Mouse (Mus musculus) stomach, embryonic 15.5 days (tissue): ENCODE results near the gene Olfr965. TPM values are rescaled to one million over a fixed set of nuclear protein-coding genes. Genes with fewer than 3 reads are reported as not detected.
"Not testable (repeated sequence)": the region's sequence is repeated elsewhere in the genome, so short reads cannot be mapped to it uniquely, and the experiment has no call there.

ENCODE experiments used
- ATAC-seq: fragments of 200-750 bp; cut with Nextera tagmentation; 2 replicates; pipeline ENCODE4 v1.8.0; 2017; ENCODE audit warnings: low read depth, moderate number of reproducible peaks, moderate TSS enrichment; ENCODE audit not compliant: insufficient read depth, low FRiP score
- H3K27ac ChIP-seq: fragments of 300-500 bp; sonication (generic); 2 replicates; pipeline ENCODE4 v1.5.1; 2015; ENCODE audit warnings: mild to moderate bottlenecking, inconsistent platforms
- H3K27me3 ChIP-seq: fragments of 300-500 bp; sonication (generic); replicated peaks from 2 replicates; pipeline ENCODE4 v1.6.1; 2015; ENCODE audit warnings: inconsistent platforms
- H3K36me3 ChIP-seq: fragments of 300-500 bp; sonication (generic); 2 replicates; pipeline ENCODE4 v1.6.1; 2015; ENCODE audit warnings: inconsistent platforms
- H3K4me1 ChIP-seq: fragments of 300-500 bp; sonication (generic); 2 replicates; pipeline ENCODE4 v1.6.1; 2015; ENCODE audit warnings: inconsistent platforms
- H3K4me2 ChIP-seq: fragments of 300-500 bp; sonication (generic); 2 replicates; pipeline ENCODE4 v1.6.1; 2015; ENCODE audit warnings: mild to moderate bottlenecking, inconsistent platforms
- H3K4me3 ChIP-seq: fragments of 300-500 bp; sonication (generic); replicated peaks from 2 replicates; pipeline ENCODE4 v1.5.1; 2015; ENCODE audit warnings: inconsistent platforms
- H3K9ac ChIP-seq: fragments of 300-500 bp; sonication (generic); 2 replicates; pipeline ENCODE4 v1.6.1; 2015; ENCODE audit warnings: inconsistent platforms
- H3K9me3 ChIP-seq: fragments of 300-500 bp; sonication (generic); 2 replicates; pipeline ENCODE4 v1.6.1; 2016; ENCODE audit warnings: inconsistent platforms
- WGBS: fragments of 180-500 bp; shearing (Covaris S2); methylation state at CpG from one replicate; pipeline ENCODE4 v1.1.7; 2015; 5-methylcytosine and 5-hydroxymethylcytosine counted together
- polyA plus RNA-seq: library from polyadenylated mRNA; unstranded; fragments of >200 nt; fragmentation: Nextera tagmentation; extraction: Ambion mirVana; gene quantifications from 2 replicates; pipeline ENCODE4 v1.2.1, GENCODE M21; 2015

Gene Olfr965
- polyA plus RNA-seq, result not detected in 2 replicates

- Histone ChIP-seq H3K9me3 (no peaks in the 10 kb centered on the region), H3K4me2 (no peak within 1 kb of the TSS), H3K9ac (no peak within 1 kb of the TSS), H3K27ac (no peak within 1 kb of the TSS), H3K4me3 (no peak within 1 kb of the TSS), H3K36me3 (no peaks in the 10 kb centered on the region), H3K27me3 (no peaks in the 10 kb centered on the region), H3K4me1 (no peaks in the 10 kb centered on the region)
- no peak for ATAC-seq
Observed at GRCm38 (mm10) chr9:39711053-39711452, at the start of gene Olfr965. Olfr965 (plus strand) TSS chr9:39711353.

- Histone ChIP-seq H3K4me2 (no peak within 1 kb of the TSS), H3K36me3 (no peaks in the 10 kb centered on the region), H3K27me3 (no peaks in the 10 kb centered on the region), H3K27ac (no peak within 1 kb of the TSS), H3K4me3 (no peak within 1 kb of the TSS), H3K9ac (no peak within 1 kb of the TSS), H3K9me3 (no peaks in the 10 kb centered on the region), H3K4me1 (no peaks in the 10 kb centered on the region)
- 85% methylated on average over 1 of the region's 1 CpGs for WGBS
- no peak for ATAC-seq
Observed at GRCm38 (mm10) chr9:39666905-39667304, 44.2 kb upstream of the Olfr965 start, which contains the start of gene Olfr963. Olfr963 (plus strand) TSS chr9:39667205.

- Histone ChIP-seq H3K4me1 (no peaks in the 10 kb centered on the region), H3K4me3 (no peak overlapping the region), H3K4me2 (no peak overlapping the region), H3K36me3 (no peaks in the 10 kb centered on the region), H3K9me3 (no peaks in the 10 kb centered on the region), H3K9ac (no peak overlapping the region), H3K27me3 (no peaks in the 10 kb centered on the region), H3K27ac (no peak overlapping the region)
- 70% methylated on average over 2 of the region's 2 CpGs for WGBS
- ATAC-seq, result no peak
Observed at GRCm38 (mm10) chr9:39669723-39670122, 41.4 kb upstream of the Olfr965 start.

GRCm38 (mm10) chr9:39674820-39675219, 36.3 kb upstream of the Olfr965 start:
- Histone ChIP-seq H3K4me1 (no peaks in the 10 kb centered on the region), H3K9me3 (no peaks in the 10 kb centered on the region), H3K9ac (no peak overlapping the region), H3K27me3 (no peaks in the 10 kb centered on the region), H3K27ac (no peak overlapping the region), H3K4me2 (no peak overlapping the region), H3K4me3 (no peak overlapping the region), H3K36me3 (no peaks in the 10 kb centered on the region)
- 79% methylated on average over 2 of the region's 2 CpGs for WGBS
- ATAC-seq, result no peak

- no peak overlapping the region for H3K4me3 ChIP-seq
- no peaks in the 10 kb centered on the region for H3K9me3 ChIP-seq
- no peak overlapping the region for H3K9ac ChIP-seq
- H3K4me1 ChIP-seq, result no peaks in the 10 kb centered on the region
- no peak overlapping the region for H3K27ac ChIP-seq
- no peaks in the 10 kb centered on the region for H3K27me3 ChIP-seq
- H3K4me2 ChIP-seq, result no peak overlapping the region
- WGBS, result 91% methylated on average over 2 of the region's 2 CpGs
- H3K36me3 ChIP-seq, result no peaks in the 10 kb centered on the region
- no peak for ATAC-seq
Observed at GRCm38 (mm10) chr9:39678557-39678956, 32.6 kb upstream of the Olfr965 start.

GRCm38 (mm10) chr9:39679280-39679679, 31.9 kb upstream of the Olfr965 start:
- Histone ChIP-seq H3K36me3 (no peaks in the 10 kb centered on the region), H3K4me2 (no peak overlapping the region), H3K4me3 (no peak overlapping the region), H3K9me3 (no peaks in the 10 kb centered on the region), H3K9ac (no peak overlapping the region), H3K27ac (no peak overlapping the region), H3K4me1 (no peaks in the 10 kb centered on the region), H3K27me3 (no peaks in the 10 kb centered on the region)
- no peak for ATAC-seq
- WGBS, result 63% methylated on average over 2 of the region's 2 CpGs

- not testable (repeated sequence) for H3K4me1 ChIP-seq, H3K9ac ChIP-seq, H3K27ac ChIP-seq, H3K4me2 ChIP-seq, H3K9me3 ChIP-seq, H3K4me3 ChIP-seq, H3K36me3 ChIP-seq, H3K27me3 ChIP-seq, ATAC-seq
- whole genome bisulfite sequencing, result 87% methylated on average over 8 of the region's 8 CpGs
Observed at GRCm38 (mm10) chr9:39701123-39701522, 10.0 kb upstream of the Olfr965 start.

- Histone ChIP-seq H3K27ac (no peak within 1 kb of the TSS), H3K27me3 (no peaks in the 10 kb centered on the region), H3K4me2 (no peak within 1 kb of the TSS), H3K4me3 (no peak within 1 kb of the TSS), H3K4me1 (no peaks in the 10 kb centered on the region), H3K9me3 (no peaks in the 10 kb centered on the region), H3K36me3 (no peaks in the 10 kb centered on the region), H3K9ac (no peak within 1 kb of the TSS)
- ATAC-seq, result no peak
Observed at GRCm38 (mm10) chr9:39707017-39707416, 4.1 kb upstream of the Olfr965 start, which contains the start of gene Olfr149. Olfr149 (minus strand) TSS chr9:39707117.

- no peak overlapping the region for H3K4me2 ChIP-seq
- no peaks in the 10 kb centered on the region for H3K27me3 ChIP-seq
- 60% methylated on average over 3 of the region's 3 CpGs for WGBS
- no peaks in the 10 kb centered on the region for H3K4me1 ChIP-seq
- H3K36me3 ChIP-seq, result no peaks in the 10 kb centered on the region
- H3K27ac ChIP-seq, result no peak overlapping the region
- H3K9me3 ChIP-seq, result no peaks in the 10 kb centered on the region
- H3K9ac ChIP-seq, result no peak overlapping the region
- peak; percentile 27; the same call in 1 of the 2 replicates for ATAC-seq
- no peak overlapping the region for H3K4me3 ChIP-seq
Observed at GRCm38 (mm10) chr9:39708958-39709357, 2.2 kb upstream of the Olfr965 start.

GRCm38 (mm10) chr9:39730678-39731077, 19.5 kb downstream of the Olfr965 start, which contains the start of gene Olfr150:
Olfr150 (plus strand) TSS chr9:39730978.
- Histone ChIP-seq H3K27me3 (no peaks in the 10 kb centered on the region), H3K4me2 (no peak within 1 kb of the TSS), H3K27ac (no peak within 1 kb of the TSS), H3K9ac (no peak within 1 kb of the TSS), H3K4me1 (no peaks in the 10 kb centered on the region), H3K36me3 (no peaks in the 10 kb centered on the region), H3K9me3 (no peaks in the 10 kb centered on the region), H3K4me3 (no peak within 1 kb of the TSS)
- ATAC-seq, result no peak

GRCm38 (mm10) chr9:39740741-39741140, 29.6 kb downstream of the Olfr965 start:
- H3K4me1 ChIP-seq, result no peaks in the 10 kb centered on the region
- H3K4me3 ChIP-seq, result no peak overlapping the region
- no peaks in the 10 kb centered on the region for H3K27me3 ChIP-seq
- no peak for ATAC-seq
- H3K4me2 ChIP-seq, result no peak overlapping the region
- H3K36me3 ChIP-seq, result no peaks in the 10 kb centered on the region
- H3K9ac ChIP-seq, result no peak overlapping the region
- no peak overlapping the region for H3K27ac ChIP-seq
- no peaks in the 10 kb centered on the region for H3K9me3 ChIP-seq
- 79% methylated on average over 1 of the region's 1 CpGs for WGBS

GRCm38 (mm10) chr9:39745949-39746348, 34.8 kb downstream of the Olfr965 start, which contains the start of gene Olfr967:
Olfr967 (plus strand) TSS chr9:39746249.
- no peak within 1 kb of the TSS for H3K27ac ChIP-seq
- no peak for ATAC-seq
- no peaks in the 10 kb centered on the region for H3K4me1 ChIP-seq
- H3K4me3 ChIP-seq, result no peak within 1 kb of the TSS
- no peak within 1 kb of the TSS for H3K4me2 ChIP-seq
- no peaks in the 10 kb centered on the region for H3K27me3 ChIP-seq
- no peaks in the 10 kb centered on the region for H3K36me3 ChIP-seq
- no peaks in the 10 kb centered on the region for H3K9me3 ChIP-seq
- H3K9ac ChIP-seq, result no peak within 1 kb of the TSS

GRCm38 (mm10) chr9:39746428-39746827, 35.3 kb downstream of the Olfr965 start:
- Histone ChIP-seq H3K4me1 (no peaks in the 10 kb centered on the region), H3K27ac (no peak overlapping the region), H3K36me3 (no peaks in the 10 kb centered on the region), H3K27me3 (no peaks in the 10 kb centered on the region), H3K9ac (no peak overlapping the region), H3K4me3 (no peak overlapping the region), H3K9me3 (no peaks in the 10 kb centered on the region), H3K4me2 (no peak overlapping the region)
- ATAC-seq, result no peak
- 80% methylated on average over 1 of the region's 1 CpGs for WGBS
